Mouse (Mus musculus) spleen, embryonic (tissue): ENCODE results near the gene Gpr88.

ENCODE experiments used
- CTCF ChIA-PET: fragments of 350-600 bp; sonication (Branson Sonifier 250); formaldehyde crosslinking; loops from one replicate; lab custom pipeline; 2022; lab: Charles Lee

Gene Gpr88

GRCm38 (mm10) chr3:116200060-116200459, 53.2 kb downstream of the Gpr88 start:
- CTCF ChIA-PET, result interaction anchor here (0.6 kb wide), 1 partner anchor 37 kb away, joined by 23 read pairs; no protein-coding TSS in a partner anchor
